Mouse (Mus musculus) E14TG2a.4 (cell line): Measurements from ENCODE around the gene Tmed3.

Experiments
- CTCF ChIP-seq: conservative IDR thresholded peaks from 2 replicates; pipeline ENCODE4 v1.5.1; 2014; ENCODE audit warnings: low read length
- POU5F1 ChIP-seq: IDR thresholded peaks from 2 replicates; pipeline ENCODE4 v1.6.1; 2014; ENCODE audit warnings: low read length, borderline replicate concordance

DNA sequence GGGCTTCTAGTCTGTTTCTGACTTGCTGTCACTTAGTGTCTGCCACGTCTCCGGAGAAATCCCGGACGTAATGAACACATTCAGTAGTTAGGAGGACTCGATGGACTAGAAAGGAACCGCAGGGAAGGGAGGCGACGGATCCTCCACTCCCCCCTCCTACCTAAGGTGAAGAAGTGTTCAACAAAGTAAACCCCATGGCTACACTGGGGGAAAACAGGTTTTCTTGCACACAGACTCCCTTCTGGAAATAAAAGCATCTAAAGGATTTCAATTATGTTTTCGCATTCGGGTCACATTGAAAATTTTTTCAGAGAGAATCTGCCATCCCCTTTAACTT, 297 bp upstream of the Tmed3 start:
- TF ChIP-seq CTCF (no peak), POU5F1 (no peak)
